Mouse (Mus musculus) mature B cell (primary cell): ENCODE results near the gene Gm8237.
"Not testable (repeated sequence)": the region's sequence is repeated elsewhere in the genome, so short reads cannot be mapped to it uniquely, and the experiment has no call there.

Experiments used
- in situ Hi-C: fragments of 300-500 bp; cut with MboI; formaldehyde crosslinking; loops from 2 replicates; pipeline ENCODE4 v1.14.3; 2019

The Gm8237 gene

DNA sequence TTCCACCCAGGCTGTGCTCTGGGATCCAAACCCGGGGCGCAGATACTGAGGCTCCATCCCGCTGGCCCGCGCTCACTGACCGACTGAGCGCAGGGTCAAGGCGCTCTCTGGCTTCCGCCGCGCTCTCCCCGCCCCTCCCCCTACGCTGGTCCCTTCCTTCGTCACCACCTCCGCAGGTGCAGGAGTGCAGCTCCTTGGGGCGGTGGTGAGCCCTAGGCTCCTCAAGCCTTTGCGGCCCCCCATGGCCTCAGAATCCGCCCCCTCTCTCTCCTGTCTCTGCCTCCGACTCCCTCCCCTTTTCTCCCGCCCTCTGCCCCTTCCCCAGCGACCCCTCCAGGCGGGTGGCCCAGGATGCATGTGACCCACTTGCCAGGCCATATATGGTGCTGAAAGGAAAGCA is at the start of gene Gm8237:
Gene Gm8237, minus strand, starts transcription at position 142 of the 400 bp plus-strand sequence.
- in situ Hi-C loops = not testable (repeated sequence)

- in situ Hi-C loops = not testable (repeated sequence)
Observed at GRCm38 (mm10) chr14:5923276-5923675, 43.1 kb upstream of the Gm8237 start.

- in situ Hi-C loops = not testable (repeated sequence)
Observed at GRCm38 (mm10) chr14:5918330-5918942, 38.3 kb upstream of the Gm8237 start.

DNA sequence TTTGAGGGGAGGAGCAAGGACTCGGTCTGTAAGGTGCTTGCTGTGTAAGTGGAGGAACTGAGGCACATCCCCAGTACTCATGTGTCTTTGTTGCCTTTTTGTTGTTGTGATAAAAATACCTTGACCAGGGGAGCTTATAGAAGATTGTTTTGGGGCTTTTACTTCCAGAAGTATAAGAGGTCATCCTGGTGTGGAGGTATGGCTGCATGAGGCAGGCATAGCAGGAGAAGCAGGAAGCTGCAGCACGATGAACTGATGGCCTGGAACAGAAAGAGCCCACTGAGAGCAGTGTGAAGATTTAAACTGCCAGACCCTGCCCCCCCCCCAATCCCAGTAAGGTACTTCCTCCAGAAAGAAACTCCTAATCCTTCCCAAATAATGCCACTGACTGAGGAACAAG is 33.5 kb upstream of the Gm8237 start:
- in situ Hi-C loops = not testable (repeated sequence)

- in situ Hi-C loops = not testable (repeated sequence)
Observed at GRCm38 (mm10) chr14:5879791-5880190, 391 bp downstream of the Gm8237 start.

DNA sequence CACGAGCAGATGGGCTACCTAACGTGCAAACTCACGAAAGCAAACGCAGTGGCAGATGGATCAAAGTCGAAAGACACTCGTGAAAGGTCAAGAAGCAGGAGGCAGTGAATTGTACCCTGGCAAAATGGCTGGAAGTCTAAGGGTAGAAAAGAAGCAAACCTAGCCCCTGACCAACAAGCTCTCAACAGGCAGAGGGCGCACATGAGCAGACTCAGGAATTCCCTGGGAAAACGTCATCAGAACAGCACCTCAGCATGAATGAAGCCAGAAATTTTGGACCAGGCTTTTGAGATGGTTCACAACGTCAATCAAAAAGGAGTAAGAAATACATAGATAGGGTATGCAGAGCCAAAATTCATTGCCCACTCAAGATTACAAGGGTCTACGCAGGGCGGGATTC is 1.0 kb downstream of the Gm8237 start:
- in situ Hi-C loops = not testable (repeated sequence)

GRCm38 (mm10) chr14:5855911-5856310 is 24.3 kb downstream of the Gm8237 start:
- in situ Hi-C loops = not testable (repeated sequence)

DNA sequence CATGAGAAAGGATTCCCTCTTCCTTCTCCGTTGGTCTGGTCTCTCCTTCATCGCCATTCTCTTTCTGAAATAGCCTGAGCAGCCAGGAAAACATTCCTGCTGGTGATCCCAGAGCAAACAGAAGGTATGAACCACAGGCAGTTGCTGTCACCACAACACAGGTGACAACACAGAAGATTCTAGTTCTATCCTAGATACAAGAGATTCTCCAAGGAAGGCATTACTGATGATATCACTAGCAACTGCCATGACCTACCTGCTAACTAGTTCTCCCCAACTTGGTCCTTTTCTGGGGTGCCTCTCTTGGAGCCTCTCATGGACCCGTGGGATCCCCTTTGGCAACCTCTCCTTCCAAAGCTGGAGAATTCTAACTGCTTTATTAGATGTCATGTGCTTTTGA is 50.0 kb downstream of the Gm8237 start, which contains the start of gene Gm3424:
Gene Gm3424, minus strand, starts transcription at position 101 of the 400 bp plus-strand sequence.
- in situ Hi-C loops = not testable (repeated sequence)

GRCm38 (mm10) chr14:5812699-5813356 is 67.4 kb downstream of the Gm8237 start:
- in situ Hi-C loops = not testable (repeated sequence)
